Mouse (Mus musculus): Measurements from ENCODE around the gene Tmem132a.

DNA sequence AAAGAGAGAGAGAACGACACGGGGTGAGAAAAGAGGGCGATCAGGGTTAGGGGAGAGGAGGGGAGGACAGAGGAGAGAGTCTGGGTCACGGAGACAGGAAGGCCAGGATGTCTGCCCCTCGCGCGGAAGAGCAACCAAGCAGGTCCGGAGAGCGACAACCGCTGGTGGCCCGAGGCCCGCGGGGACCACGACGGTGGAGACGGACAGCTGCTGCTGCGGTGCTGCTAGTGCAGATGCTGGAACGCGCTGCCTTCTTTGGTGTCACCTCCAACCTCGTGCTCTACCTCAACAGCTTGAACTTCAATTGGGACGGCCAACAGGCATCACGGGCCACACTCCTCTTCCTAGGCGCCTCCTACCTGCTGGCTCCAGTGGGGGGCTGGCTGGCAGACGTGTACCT is 26.8 kb downstream of the Tmem132a start:
- TF ChIP-seq EP300 (IDR thresholded peaks at IDR 0.05; ENCODE audit: insufficient read depth, low read depth, low read length) (no peak), CTCF (IDR thresholded peaks at IDR 0.05) (no peak)
